Mouse (Mus musculus) CD4-positive helper T cell, adult 2 months (primary cell): ENCODE measurements around the gene Fam129a.
A peak's percentile ranks its signal among the peaks of the same experiment; 100 is the strongest.

Experiments
- DNase-seq: peaks from one replicate; pipeline ENCODE4 v3.0.0-alpha.2; 2012; ENCODE audit warnings: low read depth, missing footprints, low spot score

The Fam129a gene

GRCm38 (mm10) chr1:151570981-151571837 lies at the start of gene Fam129a:
Gene Fam129a, plus strand, starts transcription at chr1:151571186.
- DNase-seq: peak; percentile 69

DNA sequence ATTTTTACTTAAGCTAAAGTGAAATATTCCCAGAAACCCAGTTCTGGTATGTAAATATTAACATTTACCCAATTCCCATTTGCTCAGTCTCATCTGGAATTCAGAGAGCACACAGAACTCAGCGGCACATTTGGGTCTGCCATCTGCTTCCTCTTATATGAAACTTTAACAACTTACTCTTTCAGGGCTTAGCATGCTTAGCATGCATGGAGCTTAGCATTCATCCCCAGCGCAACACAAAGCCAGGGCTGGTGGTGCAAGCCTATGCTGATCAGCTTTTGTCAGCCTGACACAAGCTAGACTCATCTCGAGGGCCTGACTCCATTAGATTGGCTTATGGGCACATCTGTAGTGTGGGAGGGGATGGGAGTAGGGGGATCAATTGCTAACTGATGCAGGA lies 44.3 kb upstream of the Fam129a start:
- no peak for DNase-seq

- no peak for DNase-seq
These were observed 27.0 kb upstream of the Fam129a start for GRCm38 (mm10) chr1:151543796-151544477.

GRCm38 (mm10) chr1:151544581-151544980 lies 26.4 kb upstream of the Fam129a start:
- no peak for DNase-seq

DNA sequence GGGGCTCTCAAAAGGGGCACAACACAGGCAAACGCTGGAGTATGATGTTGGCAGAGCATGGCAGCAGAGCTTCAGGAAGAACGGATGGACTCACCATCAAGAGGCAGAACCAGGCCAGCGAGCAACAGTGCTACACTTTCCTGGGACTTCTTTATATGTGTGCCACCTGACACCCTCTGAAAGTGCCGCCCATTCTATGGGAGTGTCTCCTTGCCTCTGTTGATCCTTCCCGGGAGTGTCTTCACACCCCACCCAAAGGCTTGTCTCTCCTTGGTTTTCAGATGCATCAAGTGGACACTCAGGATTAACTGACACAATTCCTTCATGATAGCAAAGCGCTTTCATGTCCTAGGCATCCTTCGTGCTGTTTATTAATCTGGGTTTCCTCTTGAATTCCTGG lies 25.4 kb upstream of the Fam129a start:
- no peak for DNase-seq

DNA sequence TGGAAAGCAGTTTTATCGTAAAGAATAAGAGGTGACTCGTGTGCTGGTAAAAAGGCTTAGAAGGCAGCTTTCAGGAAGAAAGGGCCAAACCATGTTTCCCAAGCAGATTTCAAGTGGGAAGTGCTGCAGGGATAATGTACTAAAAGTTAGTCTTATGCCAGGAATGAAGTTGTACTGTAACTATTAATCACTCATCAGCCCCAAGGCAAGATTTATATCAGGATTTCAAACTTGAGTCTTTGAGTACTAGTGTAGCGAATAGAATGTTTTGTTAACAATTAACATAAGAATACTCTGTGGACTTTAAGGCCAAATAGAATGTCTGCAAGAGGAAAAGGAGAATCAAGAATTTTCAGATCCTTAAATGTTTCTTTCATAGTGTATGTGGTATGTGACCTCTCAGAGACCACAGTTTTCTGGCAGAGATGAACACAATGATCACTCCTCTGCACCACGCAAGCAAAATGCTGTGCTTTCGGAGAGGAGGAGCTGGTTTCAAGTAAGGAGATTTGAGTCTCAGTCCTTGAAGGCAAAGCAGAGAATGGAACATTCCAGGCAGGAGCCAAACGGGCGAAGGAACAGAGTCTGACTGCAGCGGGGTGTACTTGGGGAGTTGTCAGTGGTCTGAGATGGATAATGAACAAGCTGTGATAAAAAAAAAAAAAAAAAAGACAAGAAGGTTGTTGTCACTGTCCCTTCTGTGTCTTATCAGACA lies 21.9 kb upstream of the Fam129a start:
- no peak for DNase-seq

DNA sequence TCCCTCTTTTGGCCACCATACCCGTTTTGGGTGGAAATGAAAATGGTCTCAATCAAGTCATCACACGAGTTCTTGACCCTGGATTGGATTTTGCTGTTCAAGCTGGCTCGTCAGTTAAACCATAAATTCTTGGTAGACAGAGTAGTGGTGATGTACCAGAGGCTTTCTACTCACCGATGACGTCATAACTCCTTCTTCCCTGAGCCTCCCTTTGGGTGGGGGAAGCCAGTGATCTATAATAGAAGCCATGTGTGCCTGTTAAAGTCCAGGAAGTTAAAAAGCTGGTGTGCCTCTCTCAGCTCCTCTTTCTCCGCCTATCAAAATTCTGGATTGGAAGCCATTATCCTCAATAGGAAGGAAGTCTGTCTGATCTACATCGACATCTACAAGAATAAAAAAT lies 21.2 kb upstream of the Fam129a start:
- DNase-seq: no peak

DNA sequence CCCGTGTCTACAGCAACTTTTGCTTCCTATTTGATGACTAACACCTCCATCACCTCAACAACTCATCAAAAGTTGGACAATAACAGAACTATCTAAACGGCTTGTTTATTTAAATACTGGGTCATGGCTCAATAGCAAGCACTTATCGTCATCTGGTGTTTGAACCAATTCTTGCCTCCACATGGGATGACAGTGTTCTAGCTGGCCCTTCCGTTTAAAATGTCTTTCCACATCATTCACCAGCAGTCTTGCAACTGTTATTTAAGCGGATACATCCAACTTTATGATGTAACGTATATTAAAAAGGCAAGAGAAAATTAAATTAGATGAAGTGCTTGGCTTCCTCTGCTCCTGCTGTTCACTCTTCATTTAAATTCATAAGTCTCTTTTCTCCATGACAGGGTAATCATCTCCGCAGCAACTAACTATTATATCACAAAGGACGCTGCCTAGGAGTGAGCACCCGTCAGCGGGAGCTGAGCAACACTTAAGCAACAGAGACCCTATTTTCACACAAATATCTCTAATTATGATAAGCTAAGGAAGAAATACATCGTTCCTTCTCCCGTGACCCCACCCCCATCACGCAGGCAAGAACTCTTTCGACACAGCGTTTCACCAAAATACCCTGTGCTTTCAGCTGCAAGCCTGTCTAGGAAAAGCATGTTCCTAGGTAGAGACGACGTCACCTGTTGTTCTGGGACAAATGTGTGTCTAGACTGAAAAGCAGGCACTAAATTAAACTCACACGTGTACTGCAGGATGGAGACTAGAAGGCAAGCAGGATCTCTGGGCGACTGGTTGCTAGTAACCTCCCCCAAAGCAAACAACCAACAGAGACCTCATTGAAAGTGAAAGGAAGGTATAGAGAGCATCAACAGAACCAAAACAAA lies 20.2 kb upstream of the Fam129a start:
- no peak for DNase-seq

GRCm38 (mm10) chr1:151560536-151560935 lies 10.4 kb upstream of the Fam129a start:
- DNase-seq: no peak

- DNase-seq: no peak
These were observed 7.6 kb upstream of the Fam129a start for GRCm38 (mm10) chr1:151563401-151563800.

GRCm38 (mm10) chr1:151563893-151564292 lies 7.1 kb upstream of the Fam129a start:
- DNase-seq: no peak

DNA sequence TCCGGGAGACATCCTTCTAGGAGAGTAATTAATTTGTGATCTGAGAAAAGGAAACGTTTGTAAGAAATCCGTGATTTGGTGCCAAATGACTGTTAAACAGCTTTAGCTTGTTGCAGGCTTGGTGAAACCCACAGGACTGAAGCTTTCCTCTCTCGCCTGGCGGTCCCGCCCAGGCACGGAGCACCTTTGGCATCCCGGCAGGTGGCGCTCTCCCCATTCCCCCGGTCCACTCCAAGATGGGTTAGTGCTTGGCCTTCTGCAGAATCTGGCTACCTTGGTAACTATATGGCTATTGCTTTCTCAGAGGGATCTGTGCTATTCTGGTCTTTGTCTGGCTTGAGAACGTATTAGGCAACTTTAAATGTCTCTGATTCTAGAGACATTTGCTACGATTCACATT lies 6.6 kb upstream of the Fam129a start:
- peak; percentile 68 for DNase-seq

DNA sequence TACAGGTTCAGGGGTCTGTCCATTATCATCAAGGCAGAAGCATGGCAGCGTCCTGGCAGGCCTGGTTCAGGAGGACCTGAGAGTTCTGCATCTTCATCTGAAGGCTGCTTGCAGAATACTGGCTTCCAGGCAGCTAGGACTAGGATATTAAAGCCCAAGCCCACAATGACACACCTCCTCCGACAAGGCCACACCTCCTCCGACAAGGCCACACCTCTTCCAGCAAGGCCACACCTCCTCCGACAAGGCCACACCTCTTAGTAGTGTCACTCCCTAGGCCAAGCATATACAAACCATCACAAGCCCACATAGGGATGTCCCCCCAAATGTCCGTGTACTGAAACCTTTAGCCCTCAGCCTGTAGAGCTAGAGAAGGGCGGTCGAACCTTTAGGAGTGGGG lies 2.3 kb upstream of the Fam129a start:
- DNase-seq: peak; percentile 22

DNA sequence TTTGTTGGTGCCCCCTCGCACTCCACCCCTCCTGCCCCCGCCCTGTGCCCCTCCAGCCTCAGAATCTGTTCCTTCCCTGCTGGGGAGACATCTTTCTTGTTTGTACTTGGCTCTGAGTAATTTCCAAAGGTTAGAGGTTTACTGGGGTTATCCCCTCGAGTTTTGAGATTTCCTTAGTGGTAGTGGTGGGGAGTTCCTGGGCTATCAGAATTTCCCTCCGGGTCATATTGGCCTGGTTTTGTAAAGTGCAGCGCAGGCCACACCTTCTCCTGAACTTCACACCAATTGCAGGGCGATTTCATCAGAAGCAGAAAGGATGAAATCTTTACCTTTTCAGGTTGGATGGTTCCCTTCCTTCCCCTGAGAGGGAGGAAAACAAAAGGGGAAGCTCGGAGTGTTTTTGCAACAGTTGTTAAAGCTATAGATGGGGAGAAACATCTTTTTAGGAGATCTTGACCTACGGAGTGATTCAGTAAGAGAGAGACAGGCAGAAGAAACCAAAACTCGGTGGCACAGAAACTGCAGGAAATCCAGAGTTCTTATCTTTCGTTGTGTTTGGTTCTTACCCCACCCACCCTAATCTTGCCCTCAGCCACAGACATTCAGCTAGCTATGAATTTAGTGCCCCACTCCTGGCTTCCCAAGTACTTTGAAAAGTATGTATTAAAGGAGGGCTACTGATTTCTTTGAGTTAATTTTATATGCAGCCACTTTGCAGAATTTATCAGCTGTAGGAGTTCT lies 1.0 kb downstream of the Fam129a start:
- DNase-seq: peak; percentile 53

GRCm38 (mm10) chr1:151572601-151573320 lies 1.8 kb downstream of the Fam129a start:
- DNase-seq: peak; percentile 9

GRCm38 (mm10) chr1:151580200-151580982 lies 9.4 kb downstream of the Fam129a start:
- no peak for DNase-seq

DNA sequence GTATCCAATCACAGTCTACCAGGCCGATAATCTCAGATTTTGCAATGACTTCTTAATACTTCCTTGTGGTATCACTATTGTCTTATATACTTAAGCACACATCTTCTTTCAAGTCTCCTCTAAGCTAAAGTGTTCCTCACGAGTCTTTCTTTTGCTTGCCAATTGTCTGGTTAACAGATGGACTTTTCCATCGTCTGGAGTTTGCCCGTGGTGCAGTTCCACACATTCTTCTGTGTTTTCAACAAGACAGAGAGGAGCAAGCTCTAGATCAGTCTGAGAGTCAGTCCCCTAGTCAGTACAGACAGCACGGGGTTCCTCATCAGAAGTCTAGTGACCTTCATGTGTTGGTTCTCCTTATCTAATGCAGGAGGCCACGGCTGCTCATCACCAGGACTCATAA lies 10.5 kb downstream of the Fam129a start:
- DNase-seq: no peak

GRCm38 (mm10) chr1:151581977-151582376 lies 11.0 kb downstream of the Fam129a start:
- DNase-seq: peak; percentile 9
